Mouse (Mus musculus) gastrocnemius, postnatal 25 days (tissue): ENCODE measurements around the gene Tmem164. TPM values are rescaled to one million over a fixed set of nuclear protein-coding genes. Genes with fewer than 3 reads are reported as not detected.
"Not testable (repeated sequence)": the region's sequence is repeated elsewhere in the genome, so short reads cannot be mapped to it uniquely, and the experiment has no call there.

ENCODE experiments used
- DNase-seq: peaks from one replicate; pipeline ENCODE4 v3.0.0; 2022
- long read RNA-seq, 2 experiments: library from polyadenylated mRNA; stranded (forward); transcript quantifications; one replicate each; pipeline ENCODE4 v2.0.0; 2021
- total RNA-seq, 2 experiments: library from RNA; stranded (reverse); gene quantifications; 1 replicate in 1 of 2; 2 replicates in 1 of 2; pipeline ENCODE4 v1.2.3; 2021

Tmem164 gene
- total RNA-seq: 1 to 10 TPM; 2.8 to 4.0 TPM
- long read RNA-seq, experiment 1: 0 reads
- long read RNA-seq, experiment 2, full-length matches to known transcripts: 2 of 5 reads
- long read RNA-seq, experiment 2, partial matches to known transcripts: 2 of 5 reads
- long read RNA-seq, experiment 2, other reads (novel, unspliced or antisense): 1 of 5 reads

DNA sequence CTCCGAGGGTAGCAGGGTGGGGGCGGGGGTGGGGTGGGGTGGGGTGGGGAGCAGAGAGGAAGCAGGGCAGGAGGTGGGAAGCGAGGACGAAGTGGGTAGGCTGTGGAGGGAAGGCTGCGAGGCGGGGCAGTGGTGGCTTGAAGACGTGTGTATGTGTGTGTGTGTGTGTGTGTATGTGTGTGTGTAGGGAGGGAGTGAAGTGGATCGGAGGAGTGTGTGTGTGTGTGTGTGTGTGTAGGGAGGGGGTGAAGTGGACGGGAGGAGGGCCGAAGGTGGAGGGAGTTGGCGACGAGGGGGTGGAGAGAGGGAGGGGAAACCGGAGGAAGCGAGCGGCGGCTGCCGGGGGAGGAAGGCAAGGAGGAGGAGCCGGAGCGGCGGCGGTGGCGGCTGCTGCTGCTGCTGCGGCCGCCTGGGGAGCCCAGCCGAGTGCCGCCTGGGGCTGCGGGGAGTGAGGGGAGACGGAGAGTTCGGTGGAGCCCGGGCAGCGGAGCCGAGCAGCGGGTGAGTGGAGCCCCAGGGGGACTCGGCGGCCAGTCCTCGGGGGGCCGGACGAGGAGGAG is at the start of gene Tmem164:
Gene Tmem164, plus strand, starts transcription at position 351 of the 560 bp plus-strand sequence.
- DNase-seq: peak; percentile 84

DNA sequence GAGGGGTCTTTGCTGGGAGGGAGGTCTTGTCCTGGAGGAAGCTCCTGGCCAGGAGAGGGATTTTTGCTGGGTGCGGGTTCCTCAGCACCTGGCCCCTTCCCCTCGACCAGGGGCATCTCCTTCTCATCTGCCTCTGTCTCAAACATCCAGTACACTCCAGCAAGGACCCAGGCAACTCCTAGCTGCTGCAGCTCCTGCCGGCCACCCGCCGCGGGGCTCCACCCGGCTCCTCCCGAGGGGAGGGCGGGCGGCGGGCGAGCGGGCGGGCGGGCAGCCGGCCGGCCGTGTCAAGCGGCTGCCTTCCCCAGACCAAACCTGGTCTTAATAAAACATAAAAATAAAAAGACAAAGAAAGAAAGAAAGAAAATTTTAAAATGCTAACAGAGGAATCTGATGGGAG is 48.2 kb upstream of the Tmem164 start:
- not testable (repeated sequence) for DNase-seq

DNA sequence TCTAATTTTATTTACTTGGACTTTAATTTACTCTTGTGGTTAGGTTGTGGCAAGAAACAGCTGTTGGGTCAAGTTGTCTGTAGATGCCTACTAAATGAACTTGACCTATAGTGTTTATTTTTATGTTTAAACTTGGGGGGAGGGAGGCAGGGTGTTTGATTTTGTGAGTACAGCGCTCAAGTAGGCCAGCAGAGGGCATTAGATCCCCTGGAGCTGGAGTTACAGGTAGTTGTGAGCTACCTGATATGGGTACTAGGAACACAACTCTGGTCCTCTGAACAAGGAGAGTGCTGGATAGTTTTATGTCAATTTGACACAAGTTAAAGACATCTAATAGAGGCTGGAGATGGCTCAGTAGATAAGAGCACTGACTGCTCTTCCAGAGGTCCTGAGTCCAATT is 34.0 kb upstream of the Tmem164 start:
- DNase-seq: no peak

DNA sequence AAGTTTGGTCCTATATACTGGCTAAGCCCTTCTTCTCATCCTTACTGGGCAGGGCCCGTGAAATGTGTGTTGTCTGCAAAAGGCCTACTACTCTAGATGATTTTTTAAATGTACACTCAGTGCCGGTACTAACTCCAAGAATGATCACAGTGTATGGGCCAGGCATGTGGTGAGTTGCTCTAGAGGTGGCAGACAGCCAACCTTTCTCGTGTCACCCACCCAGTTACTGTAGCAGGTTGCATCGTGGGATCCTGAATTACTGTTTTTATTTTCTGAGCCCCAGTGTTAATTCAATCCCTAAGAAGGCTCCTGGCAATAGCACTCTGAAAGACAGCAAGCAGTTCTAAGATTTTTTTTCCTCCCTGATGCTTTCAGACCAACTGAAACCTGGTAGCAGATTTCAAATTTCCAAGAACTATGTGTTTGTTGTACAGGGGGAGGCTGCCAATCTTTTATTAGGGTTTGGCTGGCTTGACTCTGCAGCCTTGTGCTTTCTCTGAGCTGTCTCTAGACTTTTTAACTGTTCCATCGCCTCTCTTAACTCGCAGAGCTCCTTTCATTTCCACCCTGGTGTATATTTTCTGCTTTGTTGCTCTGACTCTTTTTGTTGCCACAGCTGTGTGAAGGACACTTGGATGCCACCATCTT is 31.0 kb upstream of the Tmem164 start:
- DNase-seq: no peak

DNA sequence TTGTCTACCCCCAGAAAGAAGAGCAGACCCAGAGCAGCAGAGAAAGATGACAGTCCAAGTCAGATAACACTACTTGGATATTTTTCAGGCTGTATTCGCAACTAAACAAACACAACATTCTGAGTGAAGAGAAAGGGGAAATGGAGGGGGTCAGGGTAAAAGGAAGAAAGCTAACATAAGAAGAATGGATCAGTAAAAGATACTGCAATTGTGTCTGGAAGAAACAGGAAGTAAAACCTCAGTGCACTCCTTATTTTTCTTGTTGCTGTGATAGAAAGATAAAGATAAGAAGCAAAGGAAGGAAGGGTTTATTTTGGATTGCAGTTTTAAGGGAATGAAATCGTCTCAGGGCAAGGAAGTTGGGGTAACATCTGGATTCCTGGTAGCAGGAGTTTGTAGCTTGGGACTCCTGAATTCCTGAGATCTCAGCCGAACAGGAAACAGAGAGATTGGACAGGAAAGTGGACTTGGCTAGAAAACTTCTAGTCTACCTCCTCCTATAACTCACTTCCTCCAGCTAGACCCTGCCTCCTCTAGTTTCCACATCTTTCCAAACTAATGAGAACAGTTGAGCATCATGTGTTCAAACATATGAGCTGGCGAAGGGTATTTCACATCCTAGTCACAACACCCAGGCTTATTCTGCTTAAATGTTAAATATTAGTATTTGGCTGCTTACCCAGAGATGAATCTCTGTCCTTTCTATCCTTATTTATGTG is 16.3 kb upstream of the Tmem164 start:
- DNase-seq: no peak

DNA sequence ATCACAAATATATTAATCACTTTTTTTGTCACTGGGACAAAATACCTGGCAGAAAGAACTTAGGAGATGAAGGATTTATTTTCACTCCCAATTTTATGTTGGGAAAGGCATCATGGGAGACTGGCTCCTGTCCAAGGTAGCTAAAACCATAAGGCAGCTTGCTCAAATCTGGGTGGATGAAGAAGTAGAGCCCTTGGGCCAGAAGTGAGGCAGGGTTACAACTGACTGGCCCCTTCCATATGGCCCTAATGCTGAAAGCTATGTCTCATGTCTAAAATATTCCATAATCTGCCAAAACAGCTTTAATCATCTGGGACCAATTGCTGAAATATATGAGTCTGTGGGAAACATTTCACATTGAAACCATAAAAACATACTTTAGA is 15.8 kb upstream of the Tmem164 start:
- DNase-seq: no peak

DNA sequence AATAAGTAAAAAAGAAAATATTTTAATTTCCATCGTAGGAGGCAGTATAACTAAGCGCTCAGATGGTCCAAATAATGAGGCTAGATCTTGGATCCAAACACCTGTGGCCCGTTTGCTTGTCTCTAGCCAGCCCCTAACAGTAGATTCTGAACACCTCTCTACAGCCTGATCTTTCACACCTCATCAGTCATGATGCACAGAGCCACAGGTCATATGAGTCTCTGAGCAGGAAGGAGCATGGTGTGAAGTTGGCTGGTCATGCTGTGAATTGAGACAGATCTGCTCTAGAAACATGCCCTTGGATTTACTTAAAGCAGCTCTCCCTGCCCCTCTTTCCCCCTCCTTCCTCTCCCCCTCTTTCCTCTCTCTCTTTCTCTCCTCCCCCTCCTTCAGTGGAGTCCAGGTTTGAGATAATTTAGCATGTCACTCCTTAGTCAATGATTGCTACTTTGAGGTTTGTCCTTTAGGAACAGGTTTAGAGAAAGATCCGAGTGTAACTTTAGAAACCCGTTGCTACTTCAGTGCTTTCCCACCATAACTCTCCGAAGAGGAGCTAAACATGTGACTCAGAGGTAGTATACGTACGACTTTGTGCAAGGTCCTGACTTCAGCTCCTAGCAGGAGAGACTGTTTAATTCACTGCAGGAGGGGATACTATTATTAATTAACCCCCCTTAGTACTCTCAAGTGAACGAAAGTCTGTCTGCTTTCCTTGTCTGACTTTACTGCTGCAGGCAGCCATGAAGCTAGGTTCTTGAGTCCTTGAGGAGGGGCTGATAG is 11.7 kb upstream of the Tmem164 start:
- no peak for DNase-seq

DNA sequence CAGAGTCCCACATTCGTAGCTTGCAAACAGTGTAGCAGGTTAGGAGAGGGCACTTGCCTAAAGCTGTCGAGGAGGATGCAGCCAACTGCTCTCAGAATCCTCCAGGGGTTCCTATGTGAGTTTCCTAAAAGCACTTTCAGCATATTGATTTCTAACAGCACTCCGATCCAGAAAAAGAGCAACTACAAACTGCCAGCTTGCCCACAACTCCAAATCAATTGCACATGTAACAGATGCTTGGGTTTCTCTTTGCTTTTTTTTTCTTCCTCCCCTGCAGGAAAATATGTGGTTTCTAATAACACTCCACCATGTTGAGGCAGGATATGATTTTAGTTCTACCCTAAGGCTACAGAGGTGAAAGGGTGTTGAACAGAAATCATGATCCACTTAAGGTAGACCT is 11.1 kb upstream of the Tmem164 start:
- DNase-seq: no peak

DNA sequence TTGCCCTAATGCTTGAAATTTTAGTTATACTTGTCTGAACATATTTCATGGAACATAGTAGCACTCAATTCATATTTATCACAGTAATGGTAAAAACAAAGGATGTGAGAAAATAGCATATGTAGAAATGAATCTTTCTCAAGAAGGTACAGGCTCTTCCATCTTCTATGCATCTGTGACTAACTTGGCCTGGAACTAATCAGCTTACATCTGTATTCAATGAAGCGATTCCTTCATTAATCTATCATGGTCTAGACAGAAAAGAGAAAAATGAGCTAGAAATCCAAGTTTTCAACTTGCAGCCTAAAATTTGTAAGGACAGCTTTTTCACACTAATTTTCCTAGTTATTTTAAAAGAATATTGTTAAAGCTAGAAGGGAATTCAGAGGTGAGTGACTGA is 10.1 kb upstream of the Tmem164 start:
- no peak for DNase-seq

DNA sequence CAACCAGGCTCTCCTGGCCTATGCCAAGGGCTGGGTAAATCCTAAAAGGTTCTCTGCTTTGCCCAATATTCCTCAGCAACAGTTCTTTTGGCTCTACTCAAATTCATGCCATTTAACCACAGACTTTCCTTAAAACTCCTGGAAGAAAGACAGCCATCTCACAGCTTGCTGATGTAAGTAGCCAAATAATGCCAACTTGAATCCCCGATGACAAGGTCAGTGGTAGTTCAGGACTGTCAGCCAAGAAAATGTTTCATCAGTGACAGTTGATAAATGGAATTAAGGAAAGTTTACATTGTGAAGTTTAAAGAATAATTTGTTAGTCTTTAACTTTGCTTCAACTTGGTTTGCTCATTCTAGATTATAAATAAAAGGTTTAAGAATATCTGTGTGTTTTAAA is 8.5 kb upstream of the Tmem164 start:
- no peak for DNase-seq

DNA sequence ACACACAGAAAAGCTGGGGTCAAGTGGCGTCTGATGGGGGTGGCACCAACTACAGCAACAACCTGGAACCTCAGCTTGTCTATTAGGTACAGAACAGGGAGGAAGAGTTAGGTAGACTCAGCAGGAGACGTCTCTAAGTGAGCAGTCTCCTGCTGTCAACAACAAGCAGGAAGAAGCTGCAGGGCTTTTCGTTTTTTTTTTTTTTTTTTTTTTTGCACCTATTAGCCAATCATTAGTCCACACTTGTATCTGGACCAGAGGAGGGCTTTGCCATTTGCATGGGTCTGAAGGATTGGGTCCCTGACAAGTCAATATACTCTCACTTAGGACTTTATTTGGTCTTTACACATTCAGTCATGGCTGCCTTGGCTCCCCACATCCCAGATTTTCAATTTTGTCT is 4.0 kb upstream of the Tmem164 start:
- DNase-seq: no peak

DNA sequence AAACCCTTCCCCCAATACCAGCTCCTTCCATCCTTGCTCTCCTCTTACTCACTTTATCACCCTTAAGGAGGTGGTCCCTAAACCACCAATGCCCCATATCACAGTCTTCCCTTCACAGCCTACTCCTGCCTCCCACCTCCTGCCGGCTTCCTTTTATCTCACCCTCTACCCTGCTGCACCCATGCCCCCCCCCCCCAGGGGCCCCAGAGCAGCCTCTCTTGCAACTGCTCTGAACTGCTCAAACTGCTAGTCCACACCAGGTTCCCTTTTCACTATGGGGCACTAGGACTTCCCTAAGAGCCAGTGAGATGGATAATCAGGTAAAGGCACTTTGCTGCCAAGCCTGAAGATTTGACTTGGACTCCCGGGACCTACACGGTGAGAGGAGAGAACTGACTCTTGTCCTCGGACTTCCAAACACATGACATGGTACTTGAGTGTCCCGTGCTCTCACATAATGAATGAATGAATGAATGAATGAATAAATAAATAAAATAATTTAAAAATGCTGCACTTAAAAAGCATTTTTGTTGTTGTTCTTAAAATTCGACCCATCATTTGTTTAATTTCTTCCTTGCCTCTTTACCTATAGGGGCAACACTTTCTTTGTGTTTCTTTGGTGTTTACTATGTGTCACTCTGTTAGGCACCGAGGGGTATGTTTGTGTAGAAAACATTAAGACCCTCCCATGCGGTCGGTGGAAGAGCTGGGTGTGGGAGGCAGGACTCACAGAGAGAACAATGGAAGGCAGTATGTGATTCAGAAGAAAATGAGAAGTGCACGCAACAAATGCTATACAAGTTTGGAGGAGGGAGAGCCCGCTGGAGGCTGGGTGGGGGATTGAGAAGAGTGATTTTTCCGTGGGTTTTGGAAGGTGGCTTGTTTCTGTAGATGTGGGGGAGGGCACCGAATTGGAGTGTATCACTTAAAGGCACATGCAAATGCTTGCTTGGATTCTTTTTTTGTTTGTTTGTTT is 2.4 kb upstream of the Tmem164 start:
- DNase-seq: no peak

DNA sequence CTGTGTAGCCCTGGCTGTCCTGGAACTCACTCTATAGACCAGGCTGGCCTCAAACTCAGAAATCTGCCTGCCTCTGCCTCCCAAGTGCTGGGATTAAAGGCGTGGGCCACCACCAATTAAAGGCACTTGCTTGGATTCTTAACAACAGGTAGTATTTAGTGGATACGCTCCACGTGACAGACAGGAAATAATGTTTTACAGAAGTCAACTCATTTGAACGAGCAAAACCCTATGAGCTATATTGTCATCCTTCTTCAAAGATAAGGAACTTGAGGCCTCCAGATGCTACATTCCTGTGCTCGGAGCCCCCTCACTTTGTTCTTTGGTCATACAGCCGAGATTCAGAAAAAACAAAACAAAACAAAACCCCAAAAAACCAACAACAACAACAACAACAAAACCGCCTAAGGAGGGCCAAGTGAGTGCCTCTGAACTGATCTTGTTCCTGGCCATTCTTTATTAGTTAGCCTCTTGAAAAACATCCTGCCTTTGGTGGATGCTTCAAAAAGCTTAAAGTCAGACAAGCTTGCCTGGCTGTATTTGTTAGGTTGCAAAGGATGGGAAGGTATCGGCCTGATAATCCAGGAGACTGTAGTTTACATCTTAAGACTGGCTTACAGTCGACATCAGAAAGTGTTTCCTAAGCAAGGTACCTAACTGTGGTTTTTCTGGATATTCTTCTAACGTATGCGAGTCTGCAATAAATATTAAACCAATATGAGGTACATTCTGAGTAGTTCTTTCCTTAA is 1.5 kb upstream of the Tmem164 start:
- DNase-seq: no peak

DNA sequence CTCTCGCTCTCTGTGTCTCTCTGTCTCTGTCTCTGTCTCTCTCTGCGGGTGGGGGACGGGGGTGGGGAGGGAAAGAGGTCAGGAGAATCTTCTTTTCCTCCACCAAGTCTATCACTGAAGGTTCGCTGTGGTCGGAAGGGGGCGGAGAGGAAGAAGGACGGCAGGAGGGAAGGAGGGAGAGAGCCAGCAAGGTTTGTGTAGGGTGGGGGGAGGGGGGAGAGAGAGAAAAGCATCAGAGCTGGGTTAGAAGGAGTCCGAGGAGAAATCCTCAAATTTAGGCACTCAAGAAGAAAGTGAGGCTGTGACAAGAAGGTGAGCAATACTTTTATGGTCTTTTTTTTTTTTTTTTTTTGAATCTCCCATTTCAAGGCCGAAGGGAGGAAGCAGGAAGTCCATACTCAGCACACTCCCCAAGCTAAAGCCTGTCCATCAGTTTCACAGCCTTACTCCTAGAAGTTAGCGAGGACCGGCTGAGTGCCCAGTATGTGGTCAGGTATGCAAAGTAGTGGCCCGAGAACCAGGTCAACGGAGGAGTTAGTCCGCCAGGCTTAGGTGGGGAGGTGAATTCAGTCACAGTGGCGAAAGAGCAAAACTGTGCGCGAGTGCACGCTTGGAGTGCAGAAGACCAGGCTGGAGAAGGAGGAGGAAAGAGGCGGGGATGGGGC is 683 bp upstream of the Tmem164 start:
- DNase-seq: no peak

DNA sequence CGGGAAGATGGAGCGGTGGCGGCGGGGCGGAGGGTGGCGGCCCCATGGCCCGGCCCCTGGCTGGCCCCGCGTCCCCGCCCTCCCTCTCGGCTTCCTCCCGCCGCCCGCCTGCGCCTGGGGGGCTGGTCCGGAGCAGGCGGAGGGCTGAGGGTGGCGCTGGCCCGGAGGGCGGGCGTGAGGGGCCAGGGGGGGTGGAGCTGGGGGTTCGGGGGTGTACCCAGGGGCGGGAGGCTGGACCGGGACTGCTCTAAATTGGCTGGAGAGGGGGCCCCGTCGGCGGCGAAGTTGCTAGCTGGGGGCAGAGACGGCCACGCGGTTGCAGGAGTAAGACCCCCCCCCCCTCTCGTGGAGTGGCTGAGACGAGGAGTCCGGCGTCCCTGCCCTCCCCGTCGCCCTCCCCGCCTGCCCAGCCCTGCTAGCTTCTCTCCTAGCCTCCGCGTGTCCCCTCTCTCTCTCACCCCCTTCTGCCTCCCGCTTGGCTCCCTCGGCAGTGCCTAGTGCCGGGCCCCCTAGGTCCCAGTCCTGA is 473 bp downstream of the Tmem164 start:
- peak; percentile 78 for DNase-seq

DNA sequence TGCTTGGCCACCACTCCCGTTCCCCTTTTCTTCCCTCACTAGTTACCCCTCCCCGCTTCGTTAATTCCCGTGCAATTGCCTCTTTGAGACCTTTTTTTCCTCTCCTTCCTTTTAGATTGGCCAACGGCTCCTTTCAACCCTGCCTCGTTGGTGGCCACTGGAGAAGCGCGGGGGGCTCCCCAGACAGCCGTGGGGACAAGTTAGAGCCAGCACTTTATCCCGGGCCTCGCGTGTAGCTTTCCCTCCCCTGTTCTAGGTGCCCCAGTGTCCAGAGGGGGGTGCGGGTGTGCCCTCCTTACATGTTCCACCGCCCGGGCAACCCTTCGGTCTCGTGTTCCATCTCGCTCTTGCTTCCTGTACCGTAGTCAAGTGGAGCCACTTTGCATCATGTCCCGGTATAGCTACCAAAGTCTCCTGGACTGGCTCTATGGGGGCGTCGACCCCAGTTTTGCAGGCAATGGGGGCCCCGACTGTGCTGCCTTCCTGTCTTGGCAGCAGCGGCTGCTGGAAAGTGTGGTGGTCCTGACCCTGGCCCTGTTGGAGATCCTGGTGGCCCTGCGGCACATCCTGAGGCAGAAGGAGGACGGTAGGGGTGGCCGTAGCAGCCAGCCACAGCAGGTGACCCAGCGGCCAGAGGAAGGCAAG is 1.1 kb downstream of the Tmem164 start:
- no peak for DNase-seq

DNA sequence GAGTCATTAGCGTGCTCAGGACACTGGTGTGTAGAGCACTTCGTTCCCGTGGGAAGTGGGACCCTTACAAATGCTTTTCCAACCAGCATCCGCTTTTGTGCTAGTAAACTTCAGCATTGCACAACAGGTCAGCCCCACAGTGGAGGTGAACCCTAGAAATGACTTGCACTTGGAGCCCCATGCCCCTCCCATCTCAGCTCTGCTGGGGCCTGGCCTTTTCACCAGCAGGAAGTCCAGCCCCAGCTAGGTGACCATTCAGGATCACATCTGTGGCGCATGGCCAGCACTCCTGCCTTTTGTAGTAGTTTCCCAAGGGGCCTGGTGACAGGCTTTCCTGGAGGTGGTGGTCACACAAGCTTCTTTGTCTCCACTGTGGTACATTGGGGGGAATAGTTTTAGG is 1.8 kb downstream of the Tmem164 start:
- no peak for DNase-seq

DNA sequence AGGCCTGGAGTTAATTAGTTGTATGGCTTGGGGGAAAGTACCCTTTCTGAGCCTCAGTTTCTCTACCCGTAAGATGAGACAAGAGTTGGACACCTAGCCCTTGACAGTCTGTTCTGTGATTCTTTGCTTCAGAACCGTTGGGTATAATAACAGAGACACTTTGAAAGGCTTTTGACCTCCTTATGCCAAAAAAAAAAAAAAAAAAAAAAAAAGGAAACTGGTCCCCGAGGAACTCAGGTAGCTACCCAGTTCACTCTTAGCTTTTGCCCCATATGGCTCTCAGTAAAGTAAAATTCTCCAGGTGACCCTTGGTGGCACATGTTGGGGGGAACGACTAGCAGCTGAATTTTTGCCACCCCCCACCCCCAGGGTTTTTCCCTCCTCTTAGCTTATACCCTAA is 3.5 kb downstream of the Tmem164 start:
- DNase-seq: no peak

DNA sequence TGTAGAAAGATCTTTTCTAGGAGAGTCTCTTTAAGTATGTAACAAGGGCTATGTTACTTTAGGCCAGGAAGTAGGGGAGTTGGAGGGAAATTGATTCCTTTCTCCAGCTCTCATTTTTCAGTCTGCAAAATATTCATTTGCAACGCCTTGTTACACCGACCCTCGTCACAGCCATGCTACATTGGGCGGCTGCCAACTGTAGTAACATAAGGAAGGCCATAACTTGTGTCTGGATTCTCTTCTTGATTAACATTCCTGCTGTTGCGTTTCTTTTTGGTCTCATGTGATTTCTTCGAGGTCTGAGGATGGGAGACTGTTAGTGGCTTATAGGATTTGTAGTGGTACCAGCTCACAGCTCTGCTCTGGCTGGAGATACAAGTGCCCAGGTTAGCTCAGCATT is 4.5 kb downstream of the Tmem164 start:
- DNase-seq: no peak
